Mouse (Mus musculus) embryonic facial prominence, embryonic 15.5 days (tissue): ENCODE measurements at regions not wholly inside any gene's neighbourhood (a gene's known extent, or its start where the extent isn't known, plus 50 kb on each side); places are given as distances from the start of the nearest gene placed in this dataset.
"Not testable (repeated sequence)": the region's sequence is repeated elsewhere in the genome, so short reads cannot be mapped to it uniquely, and the experiment has no call there.

Source experiments
- ATAC-seq: fragments of 200-750 bp; cut with Nextera tagmentation; 2 replicates; pipeline ENCODE4 v1.8.0; 2017; ENCODE audit warnings: low read depth, moderate TSS enrichment; ENCODE audit not compliant: insufficient number of reproducible peaks, low FRiP score, low TSS enrichment
- H3K27ac ChIP-seq: fragments of 300-500 bp; sonication (generic); replicated peaks from 2 replicates; pipeline ENCODE4 v1.5.1; 2015; ENCODE audit warnings: mild to moderate bottlenecking, inconsistent platforms
- H3K27me3 ChIP-seq: fragments of 300-500 bp; sonication (generic); 2 replicates; pipeline ENCODE4 v1.6.1; 2015; ENCODE audit warnings: inconsistent platforms
- H3K36me3 ChIP-seq: fragments of 300-500 bp; sonication (generic); 2 replicates; pipeline ENCODE4 v1.6.1; 2015; ENCODE audit warnings: mild to moderate bottlenecking, inconsistent platforms
- H3K4me1 ChIP-seq: fragments of 300-500 bp; sonication (generic); 2 replicates; pipeline ENCODE4 v1.6.1; 2015; ENCODE audit warnings: inconsistent platforms
- H3K4me2 ChIP-seq: fragments of 300-500 bp; sonication (generic); replicated peaks from 2 replicates; pipeline ENCODE4 v1.6.1; 2015; ENCODE audit warnings: mild to moderate bottlenecking, inconsistent platforms
- H3K4me3 ChIP-seq: fragments of 300-500 bp; sonication (generic); replicated peaks from 2 replicates; pipeline ENCODE4 v1.5.1; 2015; ENCODE audit warnings: mild to moderate bottlenecking, inconsistent platforms
- H3K9ac ChIP-seq: fragments of 300-500 bp; sonication (generic); 2 replicates; pipeline ENCODE4 v1.6.1; 2015; ENCODE audit warnings: inconsistent platforms
- H3K9me3 ChIP-seq: fragments of 300-500 bp; sonication (generic); replicated peaks from 2 replicates; pipeline ENCODE4 v1.6.1; 2016; ENCODE audit warnings: inconsistent platforms
- WGBS: fragments of 180-500 bp; shearing (Covaris S2); methylation state at CpG from one replicate; pipeline ENCODE4 v1.1.7; 2015; 5-methylcytosine and 5-hydroxymethylcytosine counted together

GRCm38 (mm10) chr6:24384193-24384888, 130.5 kb downstream of the Iqub start:
- Histone ChIP-seq H3K4me3 (no peak overlapping the region), H3K36me3 (no peaks in the 10 kb centered on the region), H3K9ac (no peak overlapping the region), H3K27ac (no peak overlapping the region), H3K27me3 (no peaks in the 10 kb centered on the region), H3K4me2 (no peak overlapping the region), H3K9me3 (no peaks in the 10 kb centered on the region), H3K4me1 (no peaks in the 10 kb centered on the region)
- 79% methylated on average over 11 of the region's 11 CpGs for WGBS
- ATAC-seq: no peak

- 65% methylated on average over 2 of the region's 2 CpGs for WGBS
- Histone ChIP-seq H3K4me1 (no peaks in the 10 kb centered on the region), H3K27ac (no peak overlapping the region), H3K36me3 (no peaks in the 10 kb centered on the region), H3K4me2 (no peak overlapping the region), H3K27me3 (no peaks in the 10 kb centered on the region), H3K9me3 (no peaks in the 10 kb centered on the region), H3K4me3 (no peak overlapping the region), H3K9ac (no peak overlapping the region)
- ATAC-seq: no peak
Measured at GRCm38 (mm10) chr6:24379859-24380258, 135.0 kb downstream of the Iqub start.

- Histone ChIP-seq H3K27me3 (no peaks in the 10 kb centered on the region), H3K36me3 (no peaks in the 10 kb centered on the region), H3K4me2 (no peak overlapping the region), H3K27ac (no peak overlapping the region), H3K9ac (no peak overlapping the region), H3K9me3 (no peaks in the 10 kb centered on the region), H3K4me1 (no peaks in the 10 kb centered on the region), H3K4me3 (no peak overlapping the region)
- no peak for ATAC-seq
- WGBS: 58% methylated on average over 4 of the region's 4 CpGs
Measured at GRCm38 (mm10) chr6:24376728-24377127, 138.1 kb downstream of the Iqub start.

GRCm38 (mm10) chr6:24373161-24373560, 141.7 kb downstream of the Iqub start:
- no peaks in the 10 kb centered on the region for H3K36me3 ChIP-seq
- no peak overlapping the region for H3K27ac ChIP-seq
- 83% methylated on average over 6 of the region's 6 CpGs for WGBS
- no peak for ATAC-seq
- no peak overlapping the region for H3K4me3 ChIP-seq
- no peaks in the 10 kb centered on the region for H3K27me3 ChIP-seq
- H3K4me2 ChIP-seq: no peak overlapping the region
- no peaks in the 10 kb centered on the region for H3K4me1 ChIP-seq
- no peaks in the 10 kb centered on the region for H3K9me3 ChIP-seq
- no peak overlapping the region for H3K9ac ChIP-seq

GRCm38 (mm10) chr6:24371680-24372079, 143.2 kb downstream of the Iqub start:
- Histone ChIP-seq H3K36me3 (no peaks in the 10 kb centered on the region), H3K4me3 (no peak overlapping the region), H3K9me3 (no peaks in the 10 kb centered on the region), H3K4me1 (no peaks in the 10 kb centered on the region), H3K27ac (no peak overlapping the region), H3K27me3 (no peaks in the 10 kb centered on the region), H3K4me2 (no peak overlapping the region), H3K9ac (no peak overlapping the region)
- WGBS: 76% methylated on average over 1 of the region's 1 CpGs
- no peak for ATAC-seq

- Histone ChIP-seq H3K4me2 (no peak overlapping the region), H3K9me3 (no peaks in the 10 kb centered on the region), H3K4me1 (0 out of 2 replicates have a peak, but pooled peaks cover 4% of the 10 kb centered on the region), H3K36me3 (no peaks in the 10 kb centered on the region), H3K9ac (no peak overlapping the region), H3K27me3 (no peaks in the 10 kb centered on the region), H3K4me3 (no peak overlapping the region), H3K27ac (no peak overlapping the region)
- 14% methylated on average over 5 of the region's 5 CpGs for WGBS
- ATAC-seq: 0 out of 2 replicates have a peak, but pooled peaks have one; percentile 29
Measured at GRCm38 (mm10) chr6:24350882-24351281, 164.0 kb downstream of the Iqub start.

GRCm38 (mm10) chr6:24348481-24349062, 166.3 kb downstream of the Iqub start:
- no peaks in the 10 kb centered on the region for H3K9me3 ChIP-seq
- H3K27ac ChIP-seq: no peak overlapping the region
- no peaks in the 10 kb centered on the region for H3K27me3 ChIP-seq
- H3K36me3 ChIP-seq: no peaks in the 10 kb centered on the region
- H3K9ac ChIP-seq: no peak overlapping the region
- no peak overlapping the region for H3K4me3 ChIP-seq
- 65% methylated on average over 8 of the region's 8 CpGs for WGBS
- H3K4me2 ChIP-seq: no peak overlapping the region
- no peak for ATAC-seq
- 0 out of 2 replicates have a peak, but pooled peaks cover 4% of the 10 kb centered on the region for H3K4me1 ChIP-seq

GRCm38 (mm10) chr6:24347745-24348480, 167.0 kb downstream of the Iqub start:
- Histone ChIP-seq H3K4me3 (no peak overlapping the region), H3K9me3 (no peaks in the 10 kb centered on the region), H3K4me2 (no peak overlapping the region), H3K36me3 (no peaks in the 10 kb centered on the region), H3K9ac (no peak overlapping the region), H3K27me3 (no peaks in the 10 kb centered on the region), H3K4me1 (0 out of 2 replicates have a peak, but pooled peaks cover 4% of the 10 kb centered on the region), H3K27ac (no peak overlapping the region)
- ATAC-seq: no peak
- 40% methylated on average over 13 of the region's 13 CpGs for WGBS

- Histone ChIP-seq H3K4me1 (no peaks in the 10 kb centered on the region), H3K27me3 (no peaks in the 10 kb centered on the region), H3K4me3 (no peak overlapping the region), H3K36me3 (no peaks in the 10 kb centered on the region), H3K27ac (no peak overlapping the region), H3K4me2 (no peak overlapping the region), H3K9ac (no peak overlapping the region), H3K9me3 (no peaks in the 10 kb centered on the region)
- no peak for ATAC-seq
Measured at GRCm38 (mm10) chr6:24342471-24342870, 172.4 kb downstream of the Iqub start.

- no peak overlapping the region for H3K4me3 ChIP-seq
- WGBS: 85% methylated on average over 2 of the region's 2 CpGs
- no peak overlapping the region for H3K4me2 ChIP-seq
- no peaks in the 10 kb centered on the region for H3K9me3 ChIP-seq
- H3K36me3 ChIP-seq: no peaks in the 10 kb centered on the region
- H3K9ac ChIP-seq: no peak overlapping the region
- no peak for ATAC-seq
- no peaks in the 10 kb centered on the region for H3K27me3 ChIP-seq
- H3K27ac ChIP-seq: no peak overlapping the region
- H3K4me1 ChIP-seq: no peaks in the 10 kb centered on the region
Measured at GRCm38 (mm10) chr6:24342056-24342455, 172.8 kb downstream of the Iqub start.

- not testable (repeated sequence) for H3K27me3 ChIP-seq, ATAC-seq, H3K4me1 ChIP-seq, H3K4me2 ChIP-seq, H3K27ac ChIP-seq, H3K36me3 ChIP-seq, H3K4me3 ChIP-seq, H3K9me3 ChIP-seq, H3K9ac ChIP-seq
- 46% methylated on average over 4 of the region's 4 CpGs for WGBS
Measured at GRCm38 (mm10) chr6:24340107-24340506, 172.2 kb upstream of the Slc13a1 start.
